Mouse (Mus musculus) stomach, postnatal 0 days (tissue): ENCODE data around the gene Gprc5c. TPM values are rescaled to one million over a fixed set of nuclear protein-coding genes. Genes with fewer than 3 reads are reported as not detected.

Experiments used
- ATAC-seq: fragments of 200-750 bp; cut with Nextera tagmentation; 2 replicates; pipeline ENCODE4 v1.8.0; 2017; ENCODE audit not compliant: low FRiP score, low TSS enrichment
- DNase-seq: peaks from one replicate; pipeline ENCODE4 v3.0.0-alpha.2; 2016; ENCODE audit warnings: low spot score
- H3K27ac ChIP-seq: fragments of 300-500 bp; sonication (generic); replicated peaks from 2 replicates; pipeline ENCODE4 v1.5.1; 2014; ENCODE audit warnings: mild to moderate bottlenecking, control low read depth
- H3K27me3 ChIP-seq: fragments of 300-500 bp; sonication (generic); 2 replicates; pipeline ENCODE4 v1.6.1; 2014; ENCODE audit warnings: low read length; ENCODE audit not compliant: control insufficient read depth, insufficient read depth
- H3K36me3 ChIP-seq: fragments of 300-500 bp; sonication (generic); 2 replicates; pipeline ENCODE4 v1.6.1; 2014; ENCODE audit warnings: low read length, mixed read lengths; ENCODE audit not compliant: control insufficient read depth, insufficient read depth
- H3K4me1 ChIP-seq: fragments of 300-500 bp; sonication (generic); replicated peaks from 2 replicates; pipeline ENCODE4 v1.6.1; 2014; ENCODE audit warnings: antibody characterized with exemption; ENCODE audit not compliant: control insufficient read depth, insufficient read depth
- H3K4me2 ChIP-seq: fragments of 300-500 bp; sonication (generic); replicated peaks from 2 replicates; pipeline ENCODE4 v1.6.1; 2014; ENCODE audit warnings: low read depth, mild to moderate bottlenecking, control low read depth, moderate library complexity
- H3K4me3 ChIP-seq: fragments of 300-500 bp; sonication (generic); 2 replicates; pipeline ENCODE4 v1.5.1; 2014; ENCODE audit warnings: low read depth, low read length, control low read depth
- H3K9ac ChIP-seq: fragments of 300-500 bp; sonication (generic); 2 replicates; pipeline ENCODE4 v1.6.1; 2014; ENCODE audit warnings: mild to moderate bottlenecking, low read length, control low read depth, mixed read lengths
- H3K9me3 ChIP-seq: fragments of 300-500 bp; sonication (generic); 2 replicates; pipeline ENCODE4 v1.6.1; 2016; ENCODE audit warnings: low read length; ENCODE audit not compliant: control insufficient read depth
- CTCF ChIP-seq: IDR thresholded peaks from 2 replicates; pipeline ENCODE4 v1.5.1; 2016; ENCODE audit warnings: antibody characterized with exemption, low read depth, mild to moderate bottlenecking, moderate library complexity
- EP300 ChIP-seq: optimal IDR thresholded peaks from 2 replicates; pipeline ENCODE3; 2016; ENCODE audit warnings: antibody characterized with exemption
- WGBS: fragments of 180-500 bp; shearing (Covaris S2); extraction: QIAGEN DNeasy Blood & Tissue Kit; methylation state at CpG from one replicate; pipeline ENCODE4 v1.1.7; 2014; 5-methylcytosine and 5-hydroxymethylcytosine counted together
- polyA plus RNA-seq: library from polyadenylated mRNA; unstranded; fragments of >200 nt; fragmentation: Nextera tagmentation; extraction: Ambion mirVana; gene quantifications from 2 replicates; pipeline ENCODE4 v1.2.1, GENCODE M21; 2015

Gene Gprc5c
- polyA plus RNA-seq, 1 experiment from 2014 or later: 11.2 TPM

GRCm38 (mm10) chr11:114851608-114852310 is 807 bp downstream of the Gprc5c start:
- no peaks in the 10 kb centered on the region for H3K27me3 ChIP-seq
- H3K36me3 ChIP-seq: no peaks in the 10 kb centered on the region
- DNase-seq (peak; percentile 87), ATAC-seq (peak; percentile 79)
- no peak for TF ChIP-seq CTCF
- WGBS: under 1% methylated on average over 53 of the region's 65 CpGs
- H3K27ac ChIP-seq: peak overlapping the region; percentile 88
- H3K9ac ChIP-seq: peak overlapping the region; percentile 85
- H3K4me2 ChIP-seq: peak overlapping the region; percentile 99
- peak overlapping the region; percentile 67 for H3K4me3 ChIP-seq
- no peaks in the 10 kb centered on the region for H3K9me3 ChIP-seq
- peaks cover 3% of the 10 kb centered on the region; the same call in 1 of the 2 replicates for H3K4me1 ChIP-seq

GRCm38 (mm10) chr11:114852311-114853173 is 1.6 kb downstream of the Gprc5c start:
- peak overlapping the region; percentile 99 for H3K4me2 ChIP-seq
- no peaks in the 10 kb centered on the region for H3K36me3 ChIP-seq
- H3K9me3 ChIP-seq: no peaks in the 10 kb centered on the region
- H3K27me3 ChIP-seq: no peaks in the 10 kb centered on the region
- no peak for TF ChIP-seq EP300
- TF ChIP-seq CTCF: no peak
- ATAC-seq (no peak; the same call in 1 of the 2 replicates), DNase-seq (peak; percentile 50)
- WGBS: 3% methylated on average over 40 of the region's 40 CpGs
- peak overlapping the region; percentile 67 for H3K4me3 ChIP-seq
- H3K9ac ChIP-seq: peak overlapping the region; percentile 85
- peak overlapping the region; percentile 88 for H3K27ac ChIP-seq
- peaks cover 3% of the 10 kb centered on the region; the same call in 1 of the 2 replicates for H3K4me1 ChIP-seq

GRCm38 (mm10) chr11:114853174-114853838 is 2.4 kb downstream of the Gprc5c start:
- H3K36me3 ChIP-seq: no peaks in the 10 kb centered on the region
- H3K4me1 ChIP-seq: peaks cover 3% of the 10 kb centered on the region; the same call in 1 of the 2 replicates
- H3K27ac ChIP-seq: no peak overlapping the region
- TF ChIP-seq CTCF (no peak), EP300 (no peak)
- peak overlapping the region; percentile 67 for H3K4me3 ChIP-seq
- H3K9me3 ChIP-seq: no peaks in the 10 kb centered on the region
- ATAC-seq: no peak
- WGBS: 38% methylated on average over 7 of the region's 7 CpGs
- no peaks in the 10 kb centered on the region for H3K27me3 ChIP-seq
- 0 out of 2 replicates have a peak overlapping the region, but pooled peaks have one; percentile 85 for H3K9ac ChIP-seq
- DNase-seq: no peak
- H3K4me2 ChIP-seq: peak overlapping the region; percentile 99

- DNase-seq: no peak
- TF ChIP-seq EP300 (no peak), CTCF (no peak)
- Histone ChIP-seq H3K9me3 (no peaks in the 10 kb centered on the region), H3K4me3 (no peak overlapping the region), H3K27me3 (no peaks in the 10 kb centered on the region), H3K9ac (no peak overlapping the region), H3K4me2 (no peak overlapping the region), H3K27ac (no peak overlapping the region), H3K4me1 (peaks cover 3% of the 10 kb centered on the region; the same call in 1 of the 2 replicates), H3K36me3 (no peaks in the 10 kb centered on the region)
- no peak for ATAC-seq
- WGBS: 57% methylated on average over 6 of the region's 6 CpGs
Observed at GRCm38 (mm10) chr11:114854581-114854980, 3.6 kb downstream of the Gprc5c start.

GRCm38 (mm10) chr11:114856125-114856524 is 5.2 kb downstream of the Gprc5c start:
- ATAC-seq (no peak), DNase-seq (no peak)
- Histone ChIP-seq H3K4me3 (no peak overlapping the region), H3K27me3 (no peaks in the 10 kb centered on the region), H3K4me2 (no peak overlapping the region), H3K9me3 (no peaks in the 10 kb centered on the region), H3K4me1 (0 out of 2 replicates have a peak, but pooled peaks cover 3% of the 10 kb centered on the region), H3K9ac (no peak overlapping the region), H3K36me3 (no peaks in the 10 kb centered on the region), H3K27ac (no peak overlapping the region)
- no peak for TF ChIP-seq CTCF
- no peak for TF ChIP-seq EP300
- WGBS: 73% methylated on average over 5 of the region's 5 CpGs
